Mouse (Mus musculus): ENCODE results near the gene Snx10. TPM values are rescaled to one million over a fixed set of nuclear protein-coding genes. Genes with fewer than 3 reads are reported as not detected.

The Snx10 gene
- polyA plus RNA-seq, 1 experiment from 2014 or later = 13.4 TPM

- 40% methylated on average over 3 of the region's 3 CpGs for WGBS
- H3K27me3 ChIP-seq = no peaks in the 10 kb centered on the region
- no peaks in the 10 kb centered on the region for H3K36me3 ChIP-seq
- H3K4me3 ChIP-seq = no peak overlapping the region
- H3K27ac ChIP-seq = no peak overlapping the region
- no peak overlapping the region for H3K9ac ChIP-seq
- H3K4me2 ChIP-seq = no peak overlapping the region
- peaks cover 13% of the 10 kb centered on the region; the same call in 1 of the 2 replicates for H3K4me1 ChIP-seq
- no peak for ATAC-seq (ENCODE audit: borderline replicate concordance, extremely low read depth, low FRiP score, low TSS enrichment)
- no peaks in the 10 kb centered on the region for H3K9me3 ChIP-seq
Observed at GRCm38 (mm10) chr6:51629671-51630070, 106.0 kb downstream of the Snx10 start.

DNA sequence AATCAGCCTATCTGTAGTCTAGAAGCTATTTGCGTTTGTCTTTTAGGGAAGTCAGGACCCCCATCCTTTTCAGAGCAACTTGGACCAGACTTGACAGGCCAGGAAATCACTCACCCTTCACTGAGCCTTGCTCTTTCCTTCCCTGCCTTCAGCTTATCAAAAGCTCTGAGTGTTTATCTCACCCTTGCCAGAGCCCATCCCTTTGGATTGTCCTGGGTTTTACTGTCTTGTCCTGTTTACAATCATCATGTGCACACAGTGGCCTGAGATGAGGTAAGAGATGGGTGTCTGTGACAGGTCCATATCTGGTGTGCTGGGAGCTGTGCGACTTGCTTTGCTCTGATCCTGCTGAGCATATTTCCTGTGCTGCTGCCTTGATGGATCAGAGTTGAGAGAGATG, 106.5 kb downstream of the Snx10 start:
- WGBS = 26% methylated on average over 2 of the region's 2 CpGs
- no peaks in the 10 kb centered on the region for H3K9me3 ChIP-seq

DNA sequence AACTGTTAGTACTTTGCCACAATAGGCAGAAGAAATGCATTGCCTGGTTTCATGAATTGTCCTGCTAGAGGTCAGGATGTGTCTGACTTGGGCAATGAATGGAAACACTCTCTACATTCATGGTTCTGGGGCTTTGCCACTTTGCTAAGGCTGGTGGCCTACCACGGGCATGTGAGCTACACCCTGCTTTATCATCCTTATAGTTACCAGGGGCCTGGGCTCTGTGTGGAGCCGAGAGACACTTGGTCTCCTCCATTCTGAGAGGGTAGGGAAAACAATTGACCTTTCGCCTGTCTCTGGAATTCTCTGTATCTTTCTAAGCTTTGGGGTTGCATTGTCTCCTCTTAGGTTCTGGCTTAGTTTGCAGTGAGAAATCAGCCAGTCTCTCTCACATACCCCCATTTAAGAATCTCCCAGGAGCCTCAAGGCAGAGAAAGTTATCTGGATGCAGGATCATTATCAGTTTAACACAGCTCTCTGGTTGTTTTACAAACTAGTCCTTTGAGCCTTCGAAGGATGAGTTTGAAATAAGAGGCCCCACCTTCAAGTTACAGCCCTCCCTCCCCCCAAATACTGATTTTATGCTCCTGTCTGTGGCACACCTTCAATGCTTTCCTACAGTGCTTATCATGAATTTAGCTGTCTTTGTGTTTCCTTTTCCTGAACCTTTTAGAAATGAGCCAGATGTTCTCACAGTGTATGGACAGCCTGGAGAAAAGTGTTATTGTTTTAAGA, 109.4 kb downstream of the Snx10 start:
- Histone ChIP-seq H3K27me3 (no peaks in the 10 kb centered on the region), H3K4me1 (peaks cover 13% of the 10 kb centered on the region; the same call in 1 of the 2 replicates), H3K9me3 (no peaks in the 10 kb centered on the region), H3K4me2 (no peak overlapping the region), H3K27ac (peak overlapping the region; percentile 29; the same call in 1 of the 2 replicates), H3K9ac (no peak overlapping the region), H3K36me3 (no peaks in the 10 kb centered on the region), H3K4me3 (no peak overlapping the region)
- no peak for ATAC-seq (ENCODE audit: borderline replicate concordance, extremely low read depth, low FRiP score, low TSS enrichment)
- WGBS = 62% methylated on average over 4 of the region's 4 CpGs

More for the DNA sequence above, 106.5 kb downstream of the Snx10 start:
- Histone ChIP-seq H3K4me3 (no peak overlapping the region), H3K4me1 (peaks cover 13% of the 10 kb centered on the region; the same call in 1 of the 2 replicates), H3K27ac (no peak overlapping the region), H3K4me2 (no peak overlapping the region), H3K27me3 (no peaks in the 10 kb centered on the region), H3K9ac (no peak overlapping the region), H3K36me3 (no peaks in the 10 kb centered on the region)
- no peak for ATAC-seq (ENCODE audit: borderline replicate concordance, extremely low read depth, low FRiP score, low TSS enrichment)

- no peaks in the 10 kb centered on the region for H3K36me3 ChIP-seq
- no peak for ATAC-seq (ENCODE audit: borderline replicate concordance, extremely low read depth, low FRiP score, low TSS enrichment)
- H3K27ac ChIP-seq = peak overlapping the region; percentile 29; the same call in 1 of the 2 replicates
- H3K9ac ChIP-seq = no peak overlapping the region
- no peak overlapping the region for H3K4me2 ChIP-seq
- H3K9me3 ChIP-seq = no peaks in the 10 kb centered on the region
- no peak overlapping the region for H3K4me3 ChIP-seq
- H3K27me3 ChIP-seq = no peaks in the 10 kb centered on the region
- peaks cover 13% of the 10 kb centered on the region; the same call in 1 of the 2 replicates for H3K4me1 ChIP-seq
- 20% methylated on average over 8 of the region's 8 CpGs for WGBS
Observed at GRCm38 (mm10) chr6:51633663-51634362, 110.1 kb downstream of the Snx10 start.

GRCm38 (mm10) chr6:51636019-51636568, 112.4 kb downstream of the Snx10 start:
- no peak overlapping the region for H3K27ac ChIP-seq
- no peaks in the 10 kb centered on the region for H3K27me3 ChIP-seq
- no peak overlapping the region for H3K4me3 ChIP-seq
- H3K9me3 ChIP-seq = no peaks in the 10 kb centered on the region
- no peak overlapping the region for H3K4me2 ChIP-seq
- WGBS = 51% methylated on average over 11 of the region's 11 CpGs
- no peak for ATAC-seq (ENCODE audit: borderline replicate concordance, extremely low read depth, low FRiP score, low TSS enrichment)
- H3K36me3 ChIP-seq = no peaks in the 10 kb centered on the region
- no peak overlapping the region for H3K9ac ChIP-seq
- H3K4me1 ChIP-seq = peaks cover 5% of the 10 kb centered on the region; the same call in 1 of the 2 replicates

Small RNA genes lying within 50 kb of the gene (microRNA-seq; reads per million reads assigned to microRNA genes)
- not detected for gene Gm22914

Other genes with a start within 250 kb of the Snx10 start
- 2.4 and 3.4 TPM in 2 replicates for gene Nfe2l3, start 91.2 kb upstream of the Snx10 start, polyA plus RNA-seq (2015; fragmentation: Nextera tagmentation; extraction: Ambion mirVana)
- 1,895 and 2,008 TPM in 2 replicates for gene Hnrnpa2b1, start 54.0 kb upstream of the Snx10 start, polyA plus RNA-seq (2015; fragmentation: Nextera tagmentation; extraction: Ambion mirVana)
- 501 and 507 TPM in 2 replicates for gene Cbx3, start 53.5 kb upstream of the Snx10 start, polyA plus RNA-seq (2015; fragmentation: Nextera tagmentation; extraction: Ambion mirVana)